Mouse (Mus musculus): ENCODE measurements around the gene Sept5. TPM values are rescaled to one million over a fixed set of nuclear protein-coding genes. Genes with fewer than 3 reads are reported as not detected.

Gene Sept5
- total RNA-seq, 2 experiments from 2014 or later = 2.7 TPM

DNA sequence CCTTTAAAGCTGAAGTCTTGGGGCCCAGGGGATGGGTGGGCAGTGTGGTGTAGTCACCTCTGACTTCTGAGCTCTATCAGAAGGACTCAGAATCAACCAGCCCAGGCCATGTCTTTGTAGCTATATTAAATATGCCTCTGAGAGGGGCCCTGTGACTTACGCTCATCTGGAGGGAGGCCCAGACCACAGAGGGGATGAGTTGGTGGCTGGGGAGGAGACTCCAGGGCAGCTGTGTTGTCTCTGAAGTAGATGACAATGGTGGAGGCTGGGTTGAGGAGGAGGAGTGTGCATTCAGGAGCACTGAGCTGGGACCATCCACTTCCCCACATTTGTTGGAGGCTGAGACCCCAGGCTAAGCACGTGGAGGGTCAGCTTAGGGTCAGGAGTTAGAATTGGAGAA, 11.5 kb downstream of the Sept5 start:
- intact Hi-C loops (cut with DNase I) = loop anchor here (5.0 kb wide), 2 partner anchors 81 to 271 kb away; partner anchors contain the start of genes Arvcf and Tango2
- no peak for DNase-seq

DNA sequence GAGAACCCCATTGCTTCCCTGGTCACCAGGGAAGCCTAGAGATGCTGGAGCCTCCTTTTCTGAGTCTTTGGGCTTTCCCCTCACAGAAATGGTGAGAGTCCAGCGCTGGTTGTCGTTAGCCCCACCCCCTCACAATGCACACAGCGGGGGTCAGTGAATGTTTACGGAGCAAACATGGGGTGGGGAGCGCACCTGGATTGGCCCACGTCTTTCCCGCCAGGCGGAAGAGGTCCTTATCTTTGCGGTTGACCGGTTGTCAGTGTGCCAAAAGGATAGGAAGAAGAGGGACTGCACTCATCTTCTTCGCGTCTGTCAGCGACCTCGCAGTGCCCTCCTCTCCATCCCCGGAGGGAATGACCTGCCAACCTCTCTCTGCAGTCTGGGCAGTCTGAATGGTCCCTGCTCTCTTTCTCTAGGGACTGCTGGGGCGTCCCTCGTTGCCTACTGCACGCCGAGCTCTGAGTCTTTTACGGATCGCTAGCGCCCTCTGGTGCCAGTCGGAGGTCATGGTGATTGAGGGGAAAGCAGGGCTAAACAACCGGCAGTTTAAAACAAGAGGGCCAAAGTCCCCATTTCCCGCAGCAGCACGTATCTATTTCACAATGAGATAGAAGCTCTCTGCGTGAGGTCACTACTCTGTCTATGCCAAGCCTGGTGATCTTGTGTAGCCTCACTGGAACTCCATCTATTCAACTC, 12.2 kb downstream of the Sept5 start:
- intact Hi-C loops (cut with DNase I) = loop anchor here (1.0 to 5.0 kb wide), 3 partner anchors 80 to 270 kb away; partner anchors contain the start of genes Arvcf and Tango2
- DNase-seq = peak; percentile 82 to 86

DNA sequence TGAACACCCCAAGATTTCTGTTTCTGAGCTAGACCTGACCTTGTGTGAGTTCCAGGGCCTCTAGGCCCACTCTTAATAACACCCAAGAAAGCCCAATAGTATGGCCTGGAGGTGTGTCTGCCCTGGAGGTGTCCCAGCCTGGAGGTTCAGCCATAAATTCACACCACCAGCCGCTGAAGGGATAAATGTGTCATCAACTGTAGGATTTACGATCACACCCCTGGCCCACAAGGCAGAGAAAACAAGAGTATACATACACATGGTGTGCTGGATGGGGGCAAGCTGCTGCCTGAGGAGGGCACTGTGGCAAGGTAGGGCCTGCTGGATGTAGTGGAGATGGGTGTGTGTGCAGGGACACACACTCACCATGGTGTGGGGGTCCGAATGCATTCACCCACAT, 16.5 kb downstream of the Sept5 start:
- intact Hi-C loops (cut with DNase I) = no loop called here
- peak in 1 of 2 experiments; percentile 8 for DNase-seq

DNA sequence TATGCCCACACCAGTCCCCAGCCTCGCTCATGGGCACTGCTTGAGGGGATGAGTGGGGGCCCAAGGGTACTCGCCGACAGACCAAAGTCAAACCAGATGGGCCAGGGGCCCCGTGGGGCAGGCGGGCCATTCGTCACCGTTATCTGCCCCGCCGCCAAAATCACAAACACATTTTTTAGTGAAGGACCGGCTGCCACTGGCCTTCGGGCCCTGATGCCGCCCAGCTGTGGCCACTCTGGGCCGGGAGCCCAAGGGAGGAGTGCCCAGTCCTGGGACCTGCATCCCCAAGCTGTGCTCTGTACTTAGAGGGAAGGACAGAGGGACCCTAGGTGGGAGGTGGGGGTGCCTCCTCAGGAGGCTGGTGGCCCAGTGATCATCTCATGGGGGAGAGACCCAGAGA, 18.0 kb downstream of the Sept5 start:
- intact Hi-C loops (cut with DNase I) = no loop called here
- no peak for DNase-seq

DNA sequence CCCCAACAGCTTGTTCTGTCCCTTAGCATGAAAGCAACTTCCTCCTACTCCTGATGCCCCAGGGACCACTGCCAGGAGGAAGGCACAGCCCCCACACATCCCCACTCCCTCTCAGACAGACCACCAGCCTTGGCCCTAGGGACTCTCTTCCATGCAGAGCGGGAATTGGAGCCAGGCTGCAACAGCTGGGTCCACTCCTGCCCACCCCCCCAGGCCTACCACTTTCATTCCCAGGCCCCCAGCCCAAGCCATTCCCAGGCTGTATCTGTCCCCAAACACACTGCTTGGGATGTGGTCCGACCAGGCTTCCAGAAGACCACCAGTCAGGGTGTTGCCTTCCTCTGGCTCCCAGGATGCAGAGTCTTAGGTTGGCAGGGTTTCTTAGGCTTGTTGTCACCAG, 20.7 kb downstream of the Sept5 start:
- DNase-seq = no peak
- intact Hi-C loops (cut with DNase I) = loop anchor here (5.0 kb wide), 1 partner anchor 112 kb away; the partner anchor contains the start of genes Gnb1l and Rtl10

DNA sequence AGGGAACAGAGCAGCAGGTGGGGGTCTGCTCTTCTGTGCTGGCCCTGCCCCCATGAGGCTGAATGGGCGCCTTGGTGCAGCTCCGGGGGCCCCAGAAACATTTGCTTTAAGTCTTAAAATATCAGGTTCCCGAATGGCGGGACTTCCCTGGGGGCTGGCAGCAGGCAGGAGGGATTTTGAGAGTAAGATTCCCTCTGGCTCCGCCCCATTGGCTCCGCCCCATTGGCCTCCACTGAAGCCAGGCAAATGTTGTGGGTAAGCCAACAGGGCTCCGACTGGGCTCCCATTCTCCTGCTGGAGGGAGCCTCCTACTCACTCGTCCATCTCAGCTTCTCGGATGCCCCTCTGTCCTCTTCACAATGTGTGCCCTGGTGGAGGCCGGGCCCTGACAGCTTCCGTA, 21.5 kb downstream of the Sept5 start:
- intact Hi-C loops (cut with DNase I) = loop anchor here (5.0 kb wide), 1 partner anchor 111 kb away; the partner anchor contains the start of genes Gnb1l and Rtl10
- DNase-seq = peak in 1 of 2 experiments; percentile 52

DNA sequence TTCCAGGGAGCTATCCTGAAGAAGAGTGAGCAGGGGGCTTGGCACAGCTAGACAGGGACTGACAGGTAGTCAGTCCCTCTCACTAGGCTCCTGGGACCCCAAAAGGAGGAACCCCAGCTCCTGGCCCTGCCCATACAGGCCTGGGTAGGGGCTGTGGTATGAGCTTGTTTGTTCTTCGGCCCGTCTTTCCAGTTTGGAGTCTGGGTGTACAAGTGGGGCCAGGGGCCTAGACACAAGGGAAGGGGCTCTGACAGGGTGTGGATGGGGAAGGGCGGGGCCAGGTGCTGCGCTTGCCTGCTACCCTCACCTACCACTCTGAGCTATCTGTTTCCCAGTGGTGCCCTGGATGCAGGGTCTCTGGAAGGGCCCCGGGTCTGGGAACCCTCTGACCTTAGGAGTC, 24.0 kb downstream of the Sept5 start:
- intact Hi-C loops (cut with DNase I) = loop anchor here (5.0 kb wide), 1 partner anchor 108 kb away; the partner anchor contains the start of genes Gnb1l and Rtl10
- DNase-seq = no peak

DNA sequence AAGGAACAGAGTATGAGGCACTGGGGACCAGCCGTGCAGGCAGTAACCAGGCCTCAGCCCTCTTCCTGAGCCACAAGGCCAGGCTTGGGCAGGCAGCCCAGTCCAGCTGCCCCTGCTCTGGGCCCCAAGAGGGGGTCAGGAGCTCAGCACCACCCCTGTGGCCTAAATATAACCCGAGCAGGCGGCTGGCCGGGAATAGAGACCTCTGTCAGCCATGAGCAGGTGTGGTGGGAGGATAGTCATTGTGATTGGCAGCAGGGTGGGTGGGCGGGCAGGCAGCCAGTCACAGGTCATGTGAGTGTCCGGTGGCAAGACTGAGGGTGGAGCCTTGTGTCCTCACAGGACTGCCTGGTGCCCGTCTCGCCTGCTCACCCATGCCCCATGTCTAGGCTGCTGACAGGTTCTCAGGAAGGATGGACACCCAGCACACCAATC, 25.5 kb downstream of the Sept5 start:
- intact Hi-C loops (cut with DNase I) = no loop called here
- DNase-seq = peak; percentile 46 to 69

DNA sequence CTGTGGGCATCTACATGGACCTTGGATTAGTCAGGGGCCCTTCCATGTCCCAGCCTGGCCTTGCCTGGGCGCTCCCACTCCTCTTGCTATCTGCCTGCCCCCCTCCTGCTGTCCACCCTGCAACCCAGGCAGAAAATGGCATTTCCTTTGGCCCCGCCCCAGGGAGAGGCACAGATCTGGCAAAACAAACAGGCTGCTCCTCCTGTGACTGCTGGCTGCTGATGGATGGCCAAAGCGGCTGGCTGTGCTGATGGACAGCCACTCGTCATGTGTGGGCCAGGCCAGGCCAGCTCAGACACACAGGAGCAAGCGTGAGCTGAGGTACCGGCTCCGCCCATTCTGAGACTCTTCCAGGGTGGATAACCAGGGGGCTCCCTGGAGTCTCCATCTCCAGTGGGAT, 28.3 kb downstream of the Sept5 start:
- peak in 1 of 2 experiments; percentile 35 for DNase-seq
- intact Hi-C loops (cut with DNase I) = no loop called here

DNA sequence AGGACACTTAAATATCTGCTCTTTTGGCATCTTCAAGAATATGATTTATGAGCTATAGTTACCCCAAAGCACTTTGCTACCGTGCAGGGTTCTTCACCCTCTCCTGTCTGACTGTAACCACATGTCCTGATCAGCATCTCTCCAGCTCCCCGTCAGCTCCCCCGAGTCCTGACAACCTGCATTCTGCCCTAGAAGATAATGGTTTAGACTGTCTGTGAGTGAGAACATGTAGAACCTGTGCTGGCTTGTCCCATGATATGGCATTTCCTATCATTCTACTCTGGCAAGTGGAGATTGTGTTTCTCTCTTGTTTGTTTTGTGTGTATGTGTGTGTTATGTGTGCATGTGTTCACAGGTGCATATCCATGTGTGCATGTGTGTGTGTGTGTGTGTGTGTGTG, 31.7 kb downstream of the Sept5 start:
- intact Hi-C loops (cut with DNase I) = no loop called here
- no peak for DNase-seq

DNA sequence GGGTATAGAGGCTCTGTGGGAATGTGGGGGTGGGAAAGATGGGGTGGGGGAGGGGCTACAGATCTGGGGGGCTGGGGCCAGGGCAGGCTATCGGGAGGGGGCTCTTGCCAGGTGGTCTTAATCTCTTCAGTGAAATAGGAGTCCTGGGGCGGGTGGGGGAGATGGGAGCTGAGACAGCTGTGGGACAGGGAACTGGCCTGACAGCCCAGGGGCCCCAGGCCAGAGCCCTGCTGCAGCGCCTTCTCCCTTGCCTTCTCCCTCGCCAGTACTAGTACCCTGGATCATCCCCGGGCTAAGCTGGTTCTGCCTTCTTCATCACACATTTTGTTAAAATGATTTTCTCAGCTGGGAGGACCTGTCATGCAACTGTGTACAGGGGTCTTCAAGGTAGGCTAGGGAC, 33.5 kb downstream of the Sept5 start:
- intact Hi-C loops (cut with DNase I) = no loop called here
- no peak for DNase-seq

DNA sequence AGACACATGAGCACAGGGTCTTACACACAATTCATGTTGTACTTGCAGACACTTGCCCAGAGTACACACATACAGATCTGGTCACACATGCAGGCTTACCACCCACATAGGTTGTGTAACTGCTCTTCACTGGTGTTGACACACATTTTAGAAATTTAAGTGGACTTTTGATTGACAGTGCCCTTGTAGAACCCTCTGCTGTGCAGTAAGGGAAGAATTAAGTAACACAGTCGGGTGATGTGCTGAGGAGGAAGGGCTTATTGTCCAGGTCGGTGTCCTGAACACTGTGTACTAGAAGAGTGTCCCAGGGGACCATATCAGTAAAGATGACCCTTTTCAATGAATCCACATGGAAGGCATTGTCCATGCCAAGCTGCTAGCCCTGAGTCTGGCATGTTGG, 35.8 kb downstream of the Sept5 start:
- DNase-seq = no peak
- intact Hi-C loops (cut with DNase I) = no loop called here

DNA sequence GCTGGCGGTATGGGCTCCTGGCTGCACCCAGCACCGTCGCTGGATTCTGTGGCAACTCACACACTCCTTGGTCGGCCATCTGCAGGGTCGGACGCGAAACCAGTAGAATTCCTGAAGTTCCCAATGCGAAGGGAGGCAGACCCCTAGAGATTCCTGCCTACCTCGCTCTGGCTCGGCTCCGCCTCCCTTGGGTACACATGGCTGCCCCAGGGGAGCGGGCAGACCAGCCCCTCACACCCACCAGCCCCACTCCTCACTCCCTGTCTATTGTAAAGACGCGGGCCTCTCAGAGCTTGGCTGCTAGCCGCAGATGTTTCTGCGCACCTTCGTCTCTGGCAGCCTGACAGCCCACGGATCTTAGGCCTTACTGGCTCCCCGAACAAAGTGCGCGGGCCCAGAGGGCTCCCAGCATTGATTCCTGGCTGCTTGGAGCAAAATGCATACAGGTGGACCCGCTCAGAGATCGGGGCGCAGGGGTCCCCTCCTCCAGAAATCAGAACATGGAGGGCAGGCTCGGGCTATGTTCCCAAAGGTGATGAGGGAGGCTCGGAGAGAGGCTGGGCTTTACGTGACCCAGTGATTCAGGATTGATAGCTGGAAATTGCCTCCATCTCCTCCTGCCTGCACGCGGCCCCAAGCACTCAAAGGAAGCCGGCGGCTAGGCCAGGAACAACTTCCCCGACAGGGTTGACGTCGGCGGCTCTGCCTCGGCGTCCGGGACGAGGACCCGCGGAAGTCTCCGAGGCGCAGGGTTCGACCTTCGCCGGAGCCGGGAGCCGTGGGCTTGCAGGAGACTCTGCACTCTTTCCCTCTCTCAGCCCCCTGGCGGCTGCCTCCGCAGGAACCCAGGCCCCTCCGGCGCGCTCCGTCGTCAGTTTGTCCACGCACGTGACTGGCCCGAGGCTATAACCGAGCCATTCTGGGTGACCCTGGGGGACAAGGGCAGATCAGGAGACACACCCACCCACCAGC, 38.4 kb downstream of the Sept5 start:
- intact Hi-C loops (cut with DNase I) = no loop called here

DNA sequence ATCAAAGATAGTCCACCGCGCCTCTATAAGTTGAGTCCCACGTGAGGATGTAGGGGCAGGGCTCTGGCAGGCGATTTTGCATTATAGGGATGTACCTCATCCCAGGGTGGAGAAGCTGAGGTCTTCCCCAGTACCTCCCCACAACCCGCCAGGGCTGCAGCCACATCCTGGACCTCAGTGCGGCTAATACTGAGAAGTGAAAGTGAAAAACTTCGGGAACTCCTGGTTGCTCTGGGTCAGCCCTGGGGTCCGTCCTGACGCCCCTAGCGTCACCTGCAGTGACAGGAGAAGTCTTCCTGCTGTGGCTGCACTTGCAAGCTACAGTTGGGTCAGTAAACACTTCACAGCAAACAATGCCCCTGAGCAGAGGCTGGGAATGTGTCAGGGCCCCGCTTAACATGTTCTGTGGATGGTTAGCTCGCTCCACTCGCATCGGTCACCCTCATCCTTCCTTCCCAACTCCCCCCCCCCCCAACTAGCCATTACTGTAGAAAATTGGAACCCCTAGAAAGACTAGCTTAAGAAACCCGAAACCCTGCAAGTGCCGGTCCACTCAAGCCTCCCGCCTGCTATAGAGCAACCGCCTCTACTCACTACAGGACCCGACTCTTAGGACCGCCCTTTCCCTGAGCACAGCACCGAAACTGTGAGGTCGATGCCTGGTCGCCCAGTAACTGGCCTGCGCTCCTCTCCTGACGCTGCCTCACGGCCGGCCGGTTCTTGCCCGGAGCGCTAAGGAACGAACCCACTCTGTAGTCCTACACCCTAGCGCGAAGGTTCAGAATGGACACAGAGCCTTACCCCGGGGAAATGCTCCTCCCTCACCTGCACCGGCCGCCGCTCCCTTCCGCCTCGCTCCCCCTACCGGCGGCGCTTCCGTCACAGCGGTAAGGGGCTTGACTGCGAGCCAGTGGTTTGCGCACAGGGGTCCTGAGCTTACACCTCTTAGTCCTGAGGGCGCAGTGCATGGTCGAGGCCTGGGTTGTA, 39.7 kb downstream of the Sept5 start, which contains the start of gene Tbx1:
Tbx1 (minus strand) TSS at position 868 of the 987 bp plus-strand sequence.
- intact Hi-C loops (cut with DNase I) = no loop called here
- no peak for DNase-seq

More for the DNA sequence above, 38.4 kb downstream of the Sept5 start:
- DNase-seq = no peak

DNA sequence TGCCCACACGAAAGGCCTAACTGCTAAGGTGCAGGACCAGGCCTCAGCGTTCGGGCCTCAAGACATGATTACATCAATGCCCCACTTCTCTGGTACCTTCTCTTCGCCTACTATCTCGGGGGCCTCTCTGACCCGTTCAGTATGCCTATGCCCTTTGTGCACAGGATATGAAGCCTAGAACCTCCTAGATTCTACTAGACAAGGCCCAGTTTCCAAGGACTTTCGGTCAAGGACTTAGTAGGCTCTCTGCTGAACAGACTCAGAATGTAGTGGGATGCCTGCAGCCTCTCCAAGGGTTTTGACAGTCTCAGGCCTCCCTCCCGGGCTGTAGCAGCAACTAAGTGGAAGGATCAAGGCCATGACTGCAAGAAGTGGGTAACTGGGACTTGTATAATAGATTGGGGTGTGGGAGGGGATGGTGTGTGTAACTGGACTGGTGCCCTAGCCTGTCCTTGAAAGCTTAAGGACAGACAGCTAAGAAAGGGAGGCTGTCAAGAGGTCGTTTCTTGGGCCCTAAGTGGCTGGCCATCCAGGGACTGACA, 40.6 kb downstream of the Sept5 start:
- intact Hi-C loops (cut with DNase I) = no loop called here
- DNase-seq = no peak

DNA sequence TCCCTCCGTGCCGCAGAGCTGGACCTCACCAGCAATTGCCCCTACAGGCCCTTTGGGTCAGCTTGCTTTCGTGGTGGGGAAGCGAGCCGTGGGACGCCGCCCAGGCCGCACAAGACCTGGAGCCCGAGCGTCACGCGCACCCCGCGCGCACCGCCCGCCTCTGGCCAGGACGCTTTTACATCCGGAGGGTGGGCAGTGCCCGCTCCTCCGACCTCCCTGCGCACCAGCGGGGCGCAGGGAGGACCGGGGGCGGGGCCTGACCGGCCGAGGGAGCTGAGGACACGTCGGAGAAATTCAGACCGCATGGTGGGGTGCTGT, 41.1 kb downstream of the Sept5 start:
- DNase-seq = no peak
- intact Hi-C loops (cut with DNase I) = no loop called here

DNA sequence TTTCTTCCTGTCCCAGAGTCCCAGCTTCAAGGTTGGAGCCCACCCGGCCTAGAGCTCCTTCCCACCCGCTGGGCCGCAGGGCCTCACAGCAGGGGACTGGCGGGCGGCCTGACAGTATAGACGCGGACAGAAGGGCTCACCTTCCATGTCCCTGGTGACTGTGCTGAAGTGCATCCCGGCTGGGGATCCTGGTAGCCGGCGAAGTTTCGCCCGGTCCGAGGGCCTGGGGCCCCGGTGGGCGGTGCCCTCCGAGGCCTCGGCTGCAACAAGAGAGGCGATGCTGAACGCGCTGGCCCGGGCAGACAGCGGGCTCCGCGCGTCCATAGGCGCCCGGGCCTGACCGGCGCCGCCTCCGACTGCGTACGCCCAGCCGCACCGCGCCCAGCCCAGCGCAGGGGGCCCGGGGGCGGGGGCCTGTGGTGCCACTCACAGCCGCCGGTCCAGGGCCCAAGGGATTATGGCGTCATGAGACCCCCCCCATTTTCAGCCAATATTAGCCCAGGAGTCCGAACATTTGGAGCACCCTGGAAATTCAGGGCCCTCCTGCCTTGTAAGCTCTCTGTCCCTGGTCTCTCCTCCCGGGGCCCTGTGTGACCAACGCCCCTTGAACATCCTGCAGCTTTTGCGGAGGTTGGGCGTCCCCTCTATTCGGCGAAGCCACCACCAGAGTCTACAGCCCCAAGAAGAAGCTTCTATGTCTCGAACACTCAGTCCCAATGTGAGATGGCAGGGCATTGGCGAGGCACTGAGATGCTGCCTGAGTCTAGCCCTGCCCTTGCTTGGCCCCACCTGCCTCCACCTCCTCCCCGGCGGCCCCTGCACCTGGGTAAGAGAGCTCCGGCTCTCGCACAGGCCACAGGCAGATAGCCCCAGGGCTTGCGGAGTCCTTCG, 41.7 kb downstream of the Sept5 start:
- no peak for DNase-seq
- intact Hi-C loops (cut with DNase I) = no loop called here

DNA sequence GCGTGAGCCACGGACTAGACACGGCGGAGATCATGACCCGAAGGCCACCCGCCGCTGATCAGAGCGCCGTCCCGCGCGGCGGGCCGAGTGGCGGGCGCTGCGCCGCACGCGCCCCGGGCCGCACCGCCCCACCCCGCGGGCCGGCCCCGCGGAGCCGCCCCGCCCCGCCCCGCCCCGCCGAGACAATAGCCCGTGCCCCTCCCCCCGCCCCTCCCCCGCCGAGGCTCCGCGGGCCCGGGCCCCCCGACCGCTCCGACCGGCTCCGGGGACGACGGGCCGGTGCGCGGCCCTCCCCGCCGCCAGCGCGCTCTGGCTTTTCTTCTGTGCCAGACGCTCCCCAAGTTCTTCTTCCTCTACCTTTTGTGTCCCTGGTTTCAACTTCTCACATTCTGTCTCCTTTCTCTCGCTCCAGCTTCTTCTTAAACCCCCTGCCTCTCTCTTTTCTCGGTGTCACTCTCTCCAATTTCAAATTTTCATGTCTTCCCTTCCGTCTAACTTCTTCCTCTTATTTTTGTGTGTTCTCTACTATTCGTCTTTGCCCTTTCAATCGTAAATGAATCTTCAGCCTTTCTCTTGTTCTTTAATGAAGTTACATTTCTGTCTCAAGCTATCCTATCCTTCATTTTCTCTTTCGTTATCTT, 42.7 kb downstream of the Sept5 start:
- DNase-seq = no peak
- intact Hi-C loops (cut with DNase I) = no loop called here

Data from gastrocnemius, postnatal 36 days (tissue).